Mouse (Mus musculus) neutrophil, adult 5-6 weeks (primary cell): ENCODE measurements around the gene Gm765. TPM values are rescaled to one million over a fixed set of nuclear protein-coding genes. Genes with fewer than 3 reads are reported as not detected.

ENCODE experiments used
- ATAC-seq: fragments of 151-379, 151-347 bp; 2 replicates; pipeline ENCODE4 v1.8.0; 2017; ENCODE audit warnings: mild to moderate bottlenecking, moderate TSS enrichment; ENCODE audit not compliant: insufficient number of reproducible peaks, poor library complexity, low FRiP score, severe bottlenecking; ENCODE audit errors: extremely low read depth
- total RNA-seq: library from RNA; stranded (forward); fragments of 200-1000 nt; gene quantifications from 2 replicates; pipeline ENCODE4 v1.2.3, GENCODE M21; 2017

The Gm765 gene
- not detected in 2 replicates for total RNA-seq

DNA sequence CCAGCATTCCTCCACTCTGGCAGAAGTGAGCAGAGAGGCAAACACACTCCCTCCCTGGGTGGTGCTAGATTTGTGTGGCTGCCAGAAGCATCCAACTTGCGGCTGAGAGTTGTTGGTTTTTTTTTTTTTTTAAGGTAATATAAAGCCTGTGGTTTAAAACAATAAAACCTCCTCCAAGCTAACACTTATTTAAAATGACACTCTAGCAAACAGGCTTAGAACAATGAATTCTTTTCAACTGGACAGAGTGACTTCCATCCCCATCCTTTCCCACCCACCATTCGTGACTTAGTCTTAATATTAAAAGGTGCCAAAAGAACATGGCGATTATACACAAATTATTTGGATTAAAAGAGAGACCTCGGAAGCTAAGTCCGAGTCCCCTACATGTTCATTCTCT is at the start of gene Gm765:
TSS of gene Gm765 (minus strand) at position 101 of the 400 bp plus-strand sequence.
- ATAC-seq: no peak

DNA sequence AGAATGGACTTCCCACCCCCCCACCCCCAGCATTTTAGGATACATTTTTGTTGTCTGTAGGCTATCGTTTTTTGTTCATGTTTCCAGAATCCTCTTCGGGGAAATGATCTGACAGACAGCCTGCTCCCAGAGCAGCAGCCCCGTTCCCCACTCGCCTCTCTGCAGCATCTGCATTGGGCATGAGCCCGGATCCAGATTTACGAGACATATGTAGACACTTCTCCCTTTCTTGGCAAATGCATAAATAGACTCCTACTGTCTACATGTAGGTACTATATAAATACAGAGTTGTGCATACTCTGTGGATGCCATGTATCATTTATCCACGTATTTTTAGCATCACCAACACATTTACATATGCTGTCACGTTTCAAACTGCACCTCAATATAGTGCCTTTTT is 42.9 kb upstream of the Gm765 start:
- no peak for ATAC-seq

DNA sequence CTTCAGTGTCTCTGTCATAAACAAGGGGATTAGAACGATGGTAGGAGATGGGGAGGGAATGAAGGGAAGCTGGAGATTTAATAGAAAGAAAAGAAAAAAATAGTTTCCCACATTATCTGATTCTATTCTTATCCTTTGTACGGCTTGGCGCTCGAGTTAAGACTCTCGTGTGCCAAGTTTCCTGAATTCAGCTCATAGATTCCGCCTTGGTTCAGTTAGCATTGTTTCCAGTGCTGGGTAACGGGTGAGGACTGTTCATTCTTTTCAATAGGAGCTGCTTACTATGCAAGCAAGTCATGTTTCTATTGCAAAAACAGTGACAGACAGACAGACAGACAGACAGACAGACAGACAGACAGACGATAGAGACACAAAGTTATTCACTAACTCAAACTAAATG is 41.9 kb upstream of the Gm765 start:
- no peak for ATAC-seq

DNA sequence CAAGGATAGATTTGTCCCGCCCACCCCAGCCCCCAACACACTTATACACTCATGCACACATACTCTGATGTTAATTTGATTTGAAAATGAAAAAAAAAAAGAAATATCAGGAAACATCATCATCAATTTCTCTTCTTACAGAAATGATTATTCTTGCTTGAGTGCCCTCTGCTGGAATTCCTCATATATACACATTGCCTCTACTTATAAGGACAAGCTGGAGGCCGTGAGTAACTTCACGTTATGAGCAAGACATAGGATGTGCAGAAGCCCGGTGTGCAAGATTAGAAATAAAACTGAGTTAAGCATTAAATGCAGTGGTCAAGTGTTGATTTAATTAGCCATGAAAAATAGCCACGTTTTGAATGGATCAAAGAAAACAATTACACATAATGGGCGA is 40.9 kb upstream of the Gm765 start:
- ATAC-seq: no peak

DNA sequence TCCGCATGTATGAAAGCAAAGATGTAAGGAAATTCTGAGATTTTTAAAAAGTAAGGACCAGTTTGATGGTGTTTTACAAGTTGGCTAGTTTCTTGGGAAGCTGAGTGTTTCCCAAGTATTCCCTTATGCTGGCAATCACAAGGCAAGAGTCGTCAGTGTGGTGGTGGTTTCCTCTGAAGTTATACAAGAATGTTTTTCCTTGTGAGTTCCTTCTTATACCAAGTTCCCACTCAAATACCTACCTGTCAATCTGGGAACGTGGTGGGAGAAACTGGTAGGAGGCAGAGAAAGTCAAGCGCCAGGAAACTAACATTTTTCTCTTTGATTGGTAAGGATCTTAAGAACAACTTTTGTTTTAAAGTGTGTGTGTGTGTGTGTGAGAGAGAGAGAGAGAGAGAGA is 23.6 kb upstream of the Gm765 start:
- ATAC-seq: no peak

DNA sequence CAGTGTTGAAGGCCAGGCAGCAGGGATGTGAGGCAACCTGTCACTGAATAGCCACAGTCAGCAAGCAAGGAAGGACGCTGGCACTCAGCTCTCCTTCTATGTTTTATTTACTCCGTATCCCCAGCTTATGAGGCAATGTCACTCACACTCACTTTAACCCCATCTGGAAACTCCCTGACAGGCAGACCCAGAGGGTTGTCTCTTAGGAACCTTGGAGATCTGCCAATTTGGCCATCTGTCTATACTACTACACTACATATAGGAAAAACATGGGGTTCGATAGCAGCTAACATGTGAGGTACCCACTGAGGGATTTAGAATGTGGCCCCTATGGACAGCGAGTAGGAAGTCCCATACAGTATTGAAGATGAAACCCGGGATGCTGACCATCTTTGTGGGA is 12.7 kb upstream of the Gm765 start:
- ATAC-seq: no peak

DNA sequence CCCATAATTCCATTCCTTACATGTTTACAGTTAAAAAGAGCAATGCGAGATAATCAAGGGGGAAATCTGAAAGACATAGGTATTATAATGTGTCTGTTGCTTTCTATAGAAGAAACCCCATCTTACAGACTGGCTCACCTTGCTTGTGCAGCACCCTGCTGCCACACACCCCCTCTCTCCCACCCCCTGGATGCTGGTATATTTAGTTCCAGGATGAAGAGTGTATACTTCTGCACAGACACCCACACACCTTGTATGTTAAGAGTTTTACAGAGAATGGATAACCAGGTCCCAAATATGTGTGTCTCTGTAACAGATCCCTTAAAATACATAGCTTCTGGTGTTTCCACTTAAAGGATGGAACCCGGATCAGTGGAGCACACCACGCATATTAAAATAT is 10.7 kb upstream of the Gm765 start:
- no peak for ATAC-seq

DNA sequence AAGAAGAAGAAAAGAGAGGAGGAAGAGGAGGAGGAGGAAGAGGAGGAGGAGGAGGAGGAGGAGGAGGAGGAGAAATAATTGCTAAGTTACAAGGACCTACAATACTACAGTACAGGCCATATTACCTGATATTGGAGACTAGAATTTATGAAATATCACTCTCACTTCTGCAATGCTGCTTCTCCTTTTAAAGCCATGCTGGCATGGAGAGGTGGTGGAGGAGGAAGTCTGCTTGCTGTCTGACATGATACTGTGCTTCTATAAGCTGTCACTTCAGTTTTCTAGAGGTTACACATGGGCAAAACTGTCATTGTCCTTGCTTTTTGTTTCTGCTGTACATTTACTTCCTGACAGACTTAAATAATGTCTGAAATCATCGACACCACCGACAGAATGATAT is 9.8 kb downstream of the Gm765 start:
- ATAC-seq: no peak

DNA sequence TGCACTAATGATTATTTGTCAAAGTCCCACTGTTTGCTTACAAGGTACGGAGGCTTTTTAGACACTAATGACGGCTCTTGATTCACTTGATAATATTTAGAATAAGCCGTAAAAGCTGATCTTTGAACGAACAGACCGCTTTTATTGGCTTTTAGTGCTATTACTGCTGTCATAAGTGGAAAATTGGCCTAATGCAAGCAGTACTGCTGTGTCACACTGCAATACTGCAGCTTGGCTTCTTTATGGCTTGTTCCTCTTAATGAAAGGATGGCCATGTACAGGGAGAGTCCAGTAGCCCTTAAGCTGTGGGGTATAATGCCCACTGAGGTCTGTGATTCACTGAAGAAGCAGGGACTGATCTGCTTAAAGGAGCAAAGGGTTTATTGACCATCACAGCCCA is 30.9 kb downstream of the Gm765 start:
- ATAC-seq: no peak

DNA sequence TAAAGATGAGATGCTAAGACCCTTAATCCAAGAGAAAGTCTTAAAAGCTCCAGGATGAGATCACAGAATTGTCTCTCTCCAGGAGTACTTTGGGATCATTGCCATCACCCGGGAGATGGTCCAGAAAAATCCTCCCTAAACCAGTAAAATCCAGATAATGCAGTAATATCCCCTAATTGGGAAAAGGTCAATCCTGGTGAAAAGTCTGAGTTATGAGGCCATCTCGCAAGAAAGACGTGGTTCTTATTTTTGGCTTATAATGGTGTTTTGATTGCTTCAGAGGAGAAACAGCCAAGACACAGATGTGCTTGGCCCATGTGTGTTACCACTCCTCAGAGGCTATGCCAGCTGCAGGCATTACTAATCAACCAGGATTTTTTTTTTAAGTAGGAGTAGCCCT is 34.9 kb downstream of the Gm765 start:
- no peak for ATAC-seq

DNA sequence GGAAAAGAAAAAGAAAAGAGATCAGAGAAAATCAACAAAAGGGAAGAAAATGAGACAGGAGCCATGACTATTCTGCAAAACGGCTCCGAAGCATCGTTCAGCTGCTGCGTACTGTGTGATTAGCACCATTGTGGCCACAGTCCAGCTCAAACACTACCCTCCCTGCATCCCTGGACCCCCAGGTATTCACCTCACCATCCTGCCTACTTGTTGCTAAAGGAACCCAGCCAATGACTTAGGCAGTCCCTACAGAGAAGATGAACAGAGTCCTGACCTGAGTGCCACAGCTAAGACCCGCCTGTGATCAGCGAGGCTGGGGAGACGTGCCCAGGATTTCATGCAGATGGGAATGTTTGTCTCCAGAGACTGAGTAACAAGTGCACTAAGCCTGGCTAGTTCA is 35.4 kb downstream of the Gm765 start:
- no peak for ATAC-seq

DNA sequence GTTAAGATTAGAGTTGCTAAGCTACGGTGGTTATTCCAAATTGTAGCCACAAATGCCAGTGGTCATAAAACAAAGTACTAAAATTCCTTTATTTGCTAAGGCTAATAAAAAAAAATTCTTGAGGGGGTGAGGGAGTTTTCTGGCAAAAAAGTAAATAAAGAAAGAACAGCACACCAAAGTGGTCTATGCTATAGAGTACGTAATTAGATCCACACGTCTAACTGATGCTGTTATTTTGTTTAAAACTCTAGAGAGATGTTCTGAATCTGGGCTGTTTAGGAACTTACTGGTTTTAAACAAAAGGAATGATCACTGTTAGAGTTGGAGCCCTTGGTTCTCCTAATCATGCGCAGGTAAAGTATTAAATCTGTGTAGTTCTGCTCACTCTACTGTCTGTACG is 50.5 kb downstream of the Gm765 start:
- ATAC-seq: no peak

DNA sequence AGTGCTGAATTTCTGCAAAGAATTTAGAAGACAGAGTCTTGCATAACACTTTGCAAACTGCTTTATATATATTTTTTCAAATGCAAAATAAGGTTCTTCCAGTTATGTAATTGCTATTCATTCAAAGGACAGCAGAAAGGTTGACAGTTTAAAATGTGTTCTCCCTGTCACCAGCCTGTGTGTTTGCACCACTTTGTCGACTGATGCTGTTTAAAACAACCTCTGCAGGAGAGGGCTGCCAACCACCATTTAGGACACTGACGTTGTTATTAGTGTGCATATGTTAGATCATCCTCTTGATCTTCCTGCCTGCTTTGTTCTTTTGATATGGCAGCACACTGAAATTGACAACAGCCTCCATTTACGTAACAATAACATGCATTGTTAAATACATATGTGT is 54.2 kb downstream of the Gm765 start:
- no peak for ATAC-seq

DNA sequence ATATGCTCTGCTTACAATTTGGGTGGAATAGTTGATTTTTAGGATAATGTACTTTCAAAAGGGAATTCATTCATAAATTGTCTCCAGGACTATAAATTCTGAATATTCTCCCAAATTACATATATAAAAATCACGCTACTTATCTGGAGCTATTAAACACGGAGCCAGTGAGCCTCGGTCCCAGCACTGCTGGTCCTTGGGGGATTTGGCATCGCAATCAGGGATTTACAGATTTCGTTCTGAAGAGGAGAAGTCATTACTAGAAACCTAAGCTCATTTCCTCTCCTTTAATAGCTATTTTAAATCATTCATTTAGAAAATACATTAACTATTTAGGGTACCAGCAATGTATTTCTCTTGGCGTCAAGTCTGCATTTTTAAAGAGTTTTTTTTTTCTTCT is 55.0 kb downstream of the Gm765 start:
- no peak for ATAC-seq

DNA sequence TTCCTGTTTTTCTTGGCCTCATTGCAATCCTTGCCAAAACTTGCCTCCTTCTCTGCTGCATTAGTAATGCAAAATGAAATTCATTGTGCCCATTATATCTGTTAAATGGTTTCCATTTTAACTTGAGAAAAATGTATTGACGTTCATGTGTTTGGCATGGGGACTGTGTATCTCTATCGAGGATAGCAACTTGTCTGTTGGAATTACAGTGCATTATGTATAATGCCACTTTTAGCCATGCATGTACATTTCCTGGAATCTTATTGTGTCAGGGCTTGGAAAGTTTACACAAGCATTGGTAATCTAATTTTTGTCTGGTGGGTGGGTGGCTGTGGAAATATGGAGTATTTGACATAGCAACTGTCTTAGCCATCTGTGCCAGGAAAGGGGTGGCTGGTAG is 57.4 kb downstream of the Gm765 start:
- ATAC-seq: no peak

DNA sequence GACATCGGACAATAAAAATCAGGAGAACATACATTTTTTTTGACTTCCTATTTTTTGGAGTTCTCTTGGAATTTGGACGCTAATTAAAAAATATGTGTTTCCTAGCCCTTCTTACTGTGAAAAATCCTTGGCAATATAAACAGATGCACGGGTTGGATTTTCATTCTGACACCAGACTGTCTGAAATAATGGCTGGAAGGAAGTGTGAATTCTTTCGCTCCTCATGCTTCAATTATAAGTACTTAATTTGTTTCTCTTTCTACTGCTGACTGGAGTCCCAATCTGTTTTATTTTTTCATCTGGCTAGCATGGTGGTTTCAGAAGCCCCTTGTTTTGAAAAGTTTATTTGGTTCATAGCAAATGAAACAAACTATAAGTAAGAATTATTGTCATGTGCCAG is 59.8 kb downstream of the Gm765 start:
- no peak for ATAC-seq

DNA sequence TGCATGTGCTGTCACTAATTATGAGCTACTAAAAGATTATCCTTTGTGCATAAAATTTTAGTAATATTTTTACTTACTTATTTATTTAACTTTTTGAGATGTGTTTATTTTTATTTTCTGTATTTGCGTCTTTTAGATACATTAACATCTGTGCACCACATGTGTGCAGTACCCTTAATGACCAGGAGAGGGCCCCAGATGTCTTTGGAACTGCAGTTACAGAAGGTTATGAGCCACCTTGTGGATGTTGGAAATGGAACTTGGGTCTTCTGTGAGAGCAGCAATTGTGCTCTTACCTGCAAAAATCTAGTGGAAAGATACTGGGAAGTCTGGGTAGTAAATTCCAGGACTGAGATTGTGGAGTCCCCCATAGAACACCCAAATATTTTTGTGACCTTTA is 71.0 kb downstream of the Gm765 start:
- ATAC-seq: no peak

DNA sequence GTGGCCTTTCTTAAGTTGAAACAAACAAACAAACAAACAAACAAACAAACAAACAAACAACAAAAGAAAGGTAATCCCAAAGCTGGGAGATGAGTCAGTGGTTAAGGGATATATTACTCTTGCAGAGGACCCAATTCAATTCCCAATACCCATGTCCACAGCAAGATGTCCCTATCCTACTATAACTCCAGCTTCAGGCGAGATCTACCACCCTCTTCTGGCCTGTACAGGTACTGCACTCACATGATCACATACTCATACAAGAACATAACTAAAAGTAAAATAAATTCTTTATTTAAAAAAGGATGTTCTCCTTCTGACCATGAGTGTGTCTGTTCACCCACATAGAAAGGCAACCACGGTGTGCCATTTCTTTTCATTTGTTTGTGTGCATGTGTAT is 79.6 kb downstream of the Gm765 start:
- ATAC-seq: no peak

DNA sequence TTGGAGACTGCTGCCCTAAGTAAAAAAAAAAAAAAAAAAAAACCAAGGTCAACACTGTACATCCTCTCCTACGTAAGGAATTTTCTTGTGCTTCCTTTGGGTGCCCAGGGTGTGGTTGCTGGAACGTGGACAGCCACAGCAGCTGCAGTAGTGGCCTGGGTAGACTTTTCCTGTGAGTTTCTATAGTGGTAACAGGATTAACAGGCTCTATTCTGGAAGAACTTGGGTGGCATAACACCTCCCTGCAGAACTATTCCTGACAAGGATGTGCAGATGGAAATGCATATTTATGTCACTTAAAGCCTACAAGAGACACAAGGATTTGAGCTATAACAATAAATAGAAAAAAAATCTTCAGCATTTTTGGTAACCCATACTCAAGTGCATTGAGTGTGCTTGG is 83.5 kb downstream of the Gm765 start:
- ATAC-seq: no peak

DNA sequence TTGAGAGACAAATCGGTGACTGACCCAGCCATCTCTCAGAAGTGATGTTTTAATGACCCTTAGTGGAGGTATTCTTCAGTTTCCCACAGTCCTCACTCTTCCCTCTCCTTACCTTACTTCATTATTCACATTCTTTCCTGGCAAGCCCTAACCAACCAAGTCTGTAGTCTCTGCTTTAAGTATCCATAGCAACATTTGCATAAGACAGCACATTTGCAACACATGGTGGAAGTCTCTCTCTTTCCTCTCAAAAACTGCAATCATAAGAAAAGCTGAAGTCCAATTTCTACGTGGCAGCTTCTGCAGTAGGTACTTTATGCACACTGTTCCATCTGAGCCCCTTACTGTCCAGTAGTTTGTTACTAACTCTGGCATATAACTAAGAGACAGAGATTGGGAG is 96.1 kb downstream of the Gm765 start:
- no peak for ATAC-seq

DNA sequence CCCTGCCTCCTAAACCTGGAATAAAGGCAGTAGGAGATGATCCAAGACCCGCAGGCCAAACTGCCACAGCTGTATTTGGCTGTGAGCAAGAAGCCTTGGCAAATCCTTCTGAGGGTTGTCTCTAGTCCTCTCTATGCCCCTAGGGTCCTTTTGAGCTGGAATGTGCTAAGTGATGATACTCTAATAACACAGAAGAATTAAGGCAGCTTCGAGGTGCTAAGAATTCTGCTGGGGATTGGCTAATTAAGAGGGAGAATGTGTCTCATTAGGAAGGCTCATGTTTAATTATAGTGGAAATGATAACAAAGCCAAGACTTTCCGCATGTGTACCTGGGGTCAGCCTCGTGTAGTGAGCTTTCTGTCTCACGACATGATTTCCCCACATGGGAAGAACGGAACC is 99.4 kb downstream of the Gm765 start:
- no peak for ATAC-seq
